ENCODE assay signal across 14 mouse cellular contexts in genomic region chr10:14234896-14235604, GRCm38 (mm10).
"Had no signal": no experiment of that assay in that cellular context is flagged by ENCODE, and none has a peak within 500 bp of the region (broad histone marks: within the 10 kb centered on the region; RNA-seq: fewer than 3 reads in every experiment).

No protein-coding gene starts in this region.

- H3K9ac ChIP-seq: kidney, embryonic 15.5 days; liver, embryonic 15.5 days; lung, embryonic 14.5 days; midbrain, embryonic 15.5 days; neural tube, embryonic 13.5 days had no signal

- H3K27ac ChIP-seq: kidney, embryonic 15.5 days; left cerebral cortex, adult 2 months; limb, embryonic 10.5 days; liver, embryonic 15.5 days; midbrain, embryonic 15.5 days; neural tube, embryonic 13.5 days had no signal

- H3K9me3 ChIP-seq: kidney, embryonic 15.5 days; limb, embryonic 10.5 days; liver, embryonic 15.5 days; megakaryocyte, embryonic 14.5 days; midbrain, embryonic 15.5 days; neural tube, embryonic 13.5 days had no signal

- H3K4me1 ChIP-seq: limb, embryonic 10.5 days; liver, embryonic 15.5 days; megakaryocyte, embryonic 14.5 days; midbrain, embryonic 15.5 days; neural tube, embryonic 13.5 days had no signal

- DNase-seq: kidney, adult 2 months; kidney, postnatal 14 days; lung, embryonic 14.5 days; lung, postnatal 10 days; lung, postnatal 4 days had no signal

- H3K4me2 ChIP-seq: kidney, embryonic 15.5 days; liver, embryonic 11.5 days; liver, embryonic 15.5 days; lung, embryonic 14.5 days; midbrain, embryonic 11.5 days; midbrain, embryonic 15.5 days; neural tube, embryonic 13.5 days had no signal

- H3K27me3 ChIP-seq: kidney, embryonic 15.5 days; liver, embryonic 15.5 days; megakaryocyte, embryonic 14.5 days; midbrain, embryonic 15.5 days; neural tube, embryonic 13.5 days had no signal

- H3K36me3 ChIP-seq: kidney, embryonic 15.5 days; limb, embryonic 10.5 days; liver, embryonic 15.5 days; midbrain, embryonic 15.5 days; neural tube, embryonic 13.5 days had no signal

- ATAC-seq: midbrain, embryonic 15.5 days had no signal

- H3K4me3 ChIP-seq: kidney, embryonic 15.5 days; left cerebral cortex, adult 2 months; limb, embryonic 10.5 days; liver, embryonic 15.5 days; megakaryocyte, embryonic 14.5 days; midbrain, embryonic 15.5 days; neural tube, embryonic 13.5 days had no signal
